Mouse (Mus musculus) intestine, embryonic 15.5 days (tissue): ENCODE measurements around the gene Ccdc88b. TPM values are rescaled to one million over a fixed set of nuclear protein-coding genes. Genes with fewer than 3 reads are reported as not detected.

ENCODE experiments used
- ATAC-seq: fragments of 200-750 bp; cut with Nextera tagmentation; 2 replicates; pipeline ENCODE4 v1.8.0; 2017; ENCODE audit warnings: moderate TSS enrichment, moderate library complexity
- H3K27ac ChIP-seq: fragments of 300-500 bp; sonication (generic); 2 replicates; pipeline ENCODE4 v1.5.1; 2015; ENCODE audit warnings: mild to moderate bottlenecking, inconsistent platforms
- H3K27me3 ChIP-seq: fragments of 300-500 bp; sonication (generic); replicated peaks from 2 replicates; pipeline ENCODE4 v1.6.1; 2015; ENCODE audit warnings: inconsistent platforms
- H3K36me3 ChIP-seq: fragments of 300-500 bp; sonication (generic); 2 replicates; pipeline ENCODE4 v1.6.1; 2015; ENCODE audit warnings: inconsistent platforms
- H3K4me1 ChIP-seq: fragments of 300-500 bp; sonication (generic); replicated peaks from 2 replicates; pipeline ENCODE4 v1.6.1; 2015; ENCODE audit warnings: inconsistent platforms
- H3K4me2 ChIP-seq: fragments of 300-500 bp; sonication (generic); replicated peaks from 2 replicates; pipeline ENCODE4 v1.6.1; 2015; ENCODE audit warnings: mild to moderate bottlenecking, inconsistent platforms
- H3K4me3 ChIP-seq: fragments of 300-500 bp; sonication (generic); replicated peaks from 2 replicates; pipeline ENCODE4 v1.5.1; 2015; ENCODE audit warnings: inconsistent platforms
- H3K9ac ChIP-seq: fragments of 300-500 bp; sonication (generic); 2 replicates; pipeline ENCODE4 v1.6.1; 2015; ENCODE audit warnings: inconsistent platforms
- H3K9me3 ChIP-seq: fragments of 300-500 bp; sonication (generic); 2 replicates; pipeline ENCODE4 v1.6.1; 2016; ENCODE audit warnings: inconsistent platforms
- WGBS: fragments of 180-500 bp; shearing (Covaris S2); methylation state at CpG from one replicate; pipeline ENCODE4 v1.1.7; 2015; 5-methylcytosine and 5-hydroxymethylcytosine counted together
- polyA plus RNA-seq: library from polyadenylated mRNA; unstranded; fragments of >200 nt; fragmentation: Nextera tagmentation; extraction: Ambion mirVana; gene quantifications from 2 replicates; pipeline ENCODE4 v1.2.1, GENCODE M21; 2015

Gene Ccdc88b
- polyA plus RNA-seq, 1 experiment from 2014 or later: 1.4 TPM

- no peak for ATAC-seq
- no peaks in the 10 kb centered on the region for H3K4me1 ChIP-seq
- H3K4me2 ChIP-seq: no peak overlapping the region
- H3K9me3 ChIP-seq: no peaks in the 10 kb centered on the region
- no peak overlapping the region for H3K4me3 ChIP-seq
- H3K36me3 ChIP-seq: no peaks in the 10 kb centered on the region
- no peaks in the 10 kb centered on the region for H3K27me3 ChIP-seq
- H3K9ac ChIP-seq: no peak overlapping the region
- H3K27ac ChIP-seq: no peak overlapping the region
- WGBS: 37% methylated on average over 4 of the region's 4 CpGs
Measured at GRCm38 (mm10) chr19:6814366-6814765, 43.6 kb downstream of the Ccdc88b start.

Other genes with a start within 250 kb of the Ccdc88b start
- 20.8 and 21.0 TPM in 2 replicates for gene Rps6ka4, start 17.6 kb downstream of the Ccdc88b start, polyA plus RNA-seq
- 124 TPM in 2 replicates for gene Trmt112, start 51.5 kb upstream of the Ccdc88b start, polyA plus RNA-seq
- gene Prdx5, start 51.9 kb upstream of the Ccdc88b start, polyA plus RNA-seq: 184 and 205 TPM in 2 replicates
- gene Esrra, start 63.6 kb upstream of the Ccdc88b start, polyA plus RNA-seq: 32.2 and 37.6 TPM in 2 replicates
- gene Catsperz, start 67.2 kb upstream of the Ccdc88b start, polyA plus RNA-seq: 1.1 and 1.6 TPM in 2 replicates
- 0.29 and 0.40 TPM in 2 replicates for gene Kcnk4, start 76.3 kb upstream of the Ccdc88b start, polyA plus RNA-seq
- 70.0 and 72.4 TPM in 2 replicates for gene Bad, start 83.7 kb upstream of the Ccdc88b start, polyA plus RNA-seq
- 20.4 and 25.5 TPM in 2 replicates for gene Gpr137, start 84.3 kb upstream of the Ccdc88b start, polyA plus RNA-seq
- 177 and 188 TPM in 2 replicates for gene Ppp1r14b, start 116.8 kb upstream of the Ccdc88b start, polyA plus RNA-seq
- 187 and 198 TPM in 2 replicates for gene Plcb3, start 118.3 kb upstream of the Ccdc88b start, polyA plus RNA-seq
- 154 and 170 TPM in 2 replicates for gene Fkbp2, start 122.3 kb upstream of the Ccdc88b start, polyA plus RNA-seq
- 44.0 and 46.7 TPM in 2 replicates for gene Vegfb, start 129.4 kb upstream of the Ccdc88b start, polyA plus RNA-seq
- gene Dnajc4, start 134.4 kb upstream of the Ccdc88b start, polyA plus RNA-seq: 22.7 and 27.5 TPM in 2 replicates
- 20.6 and 23.5 TPM in 2 replicates for gene Nudt22, start 137.9 kb upstream of the Ccdc88b start, polyA plus RNA-seq
- gene Trpt1, start 137.9 kb upstream of the Ccdc88b start, polyA plus RNA-seq: 6.9 and 9.0 TPM in 2 replicates
- gene Fermt3, start 161.3 kb upstream of the Ccdc88b start, polyA plus RNA-seq: 9.8 and 10.1 TPM in 2 replicates
- gene Stip1, start 181.8 kb upstream of the Ccdc88b start, polyA plus RNA-seq: 211 and 214 TPM in 2 replicates
- gene Macrod1, start 198.6 kb upstream of the Ccdc88b start, polyA plus RNA-seq: 11.8 and 11.9 TPM in 2 replicates
- gene Flrt1, start 247.5 kb upstream of the Ccdc88b start, polyA plus RNA-seq: 1.8 and 2.1 TPM in 2 replicates